Mouse (Mus musculus) heart, embryonic 10.5 days (tissue): ENCODE results near the gene Gm29276. TPM values are rescaled to one million over a fixed set of nuclear protein-coding genes. Genes with fewer than 3 reads are reported as not detected.
"Not testable (repeated sequence)": the region's sequence is repeated elsewhere in the genome, so short reads cannot be mapped to it uniquely, and the experiment has no call there.

ENCODE experiments used
- DNase-seq: peaks from one replicate; pipeline ENCODE4 v3.0.0-alpha.2; 2017; ENCODE audit warnings: low spot score
- H3K27ac ChIP-seq: fragments of 300-500 bp; sonication (generic); 2 replicates; pipeline ENCODE4 v1.5.1; 2016; ENCODE audit warnings: mild to moderate bottlenecking
- H3K27me3 ChIP-seq: fragments of 300-500 bp; sonication (generic); 2 replicates; pipeline ENCODE4 v1.6.1; 2016; ENCODE audit warnings: mild to moderate bottlenecking; ENCODE audit not compliant: poor library complexity, insufficient read depth, severe bottlenecking
- H3K36me3 ChIP-seq: fragments of 300-500 bp; sonication (generic); 2 replicates; pipeline ENCODE4 v1.6.1; 2016; ENCODE audit warnings: mild to moderate bottlenecking, moderate library complexity
- H3K4me1 ChIP-seq: fragments of 300-500 bp; sonication (generic); 2 replicates; pipeline ENCODE4 v1.6.1; 2016; ENCODE audit warnings: mild to moderate bottlenecking
- H3K4me3 ChIP-seq: fragments of 300-500 bp; sonication (generic); 2 replicates; pipeline ENCODE4 v1.5.1; 2016; ENCODE audit warnings: mild to moderate bottlenecking, moderate library complexity
- H3K9me3 ChIP-seq: fragments of 300-500 bp; sonication (generic); 2 replicates; pipeline ENCODE4 v1.6.1; 2016; ENCODE audit warnings: mild to moderate bottlenecking, moderate library complexity
- WGBS: fragments of 180-500 bp; shearing (Covaris S2); methylation state at CpG from one replicate; pipeline ENCODE4 v1.1.7; 2016; 5-methylcytosine and 5-hydroxymethylcytosine counted together
- polyA plus RNA-seq: library from polyadenylated mRNA; unstranded; fragments of >200 nt; fragmentation: Nextera tagmentation; extraction: Ambion mirVana; gene quantifications from 2 replicates; pipeline ENCODE4 v1.2.1, GENCODE M21; 2016

Gm29276 gene
- not detected in 2 replicates for polyA plus RNA-seq

DNA sequence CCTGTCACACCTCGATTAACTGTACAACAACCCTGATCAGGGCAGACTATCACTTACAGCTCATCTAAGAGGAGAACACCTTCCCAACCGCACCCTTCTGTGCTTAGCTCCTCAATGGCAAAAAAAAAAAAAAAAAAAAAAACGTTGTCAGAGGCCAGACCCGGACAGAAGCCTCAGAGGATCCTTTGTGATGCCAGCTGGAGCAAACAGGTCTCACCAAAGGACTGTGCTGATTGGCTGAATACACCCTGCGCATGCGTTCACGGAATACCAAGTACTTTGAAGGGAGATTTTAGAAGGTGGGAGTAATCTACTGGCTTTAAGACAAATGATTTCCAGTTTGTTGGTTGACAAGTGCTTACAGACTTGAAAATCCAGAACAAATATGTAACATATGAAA, at the start of gene Gm29276:
Gene Gm29276, minus strand, starts transcription at position 101 of the 400 bp plus-strand sequence.
- not testable (repeated sequence) for H3K36me3 ChIP-seq, H3K4me3 ChIP-seq, H3K27me3 ChIP-seq, H3K27ac ChIP-seq, DNase-seq, H3K9me3 ChIP-seq, H3K4me1 ChIP-seq
- no CpG with 5 or more reads among the region's 7 CpGs for WGBS
